Mouse (Mus musculus): ENCODE data around the gene Sept9. TPM values are rescaled to one million over a fixed set of nuclear protein-coding genes. Genes with fewer than 3 reads are reported as not detected.

The Sept9 gene
- polyA plus RNA-seq, 1 experiment from 2014 or later: 149 TPM

GRCm38 (mm10) chr11:117354107-117354506 is 154.6 kb downstream of the Sept9 start:
- Histone ChIP-seq H3K27me3 (ENCODE audit: insufficient read depth, low read length) (no peaks in the 10 kb centered on the region), H3K27ac (ENCODE audit: low read depth) (no peak overlapping the region), H3K9me3 (ENCODE audit: low read depth, low read length) (no peaks in the 10 kb centered on the region), H3K4me3 (ENCODE audit: low read depth, low read length) (no peak overlapping the region), H3K4me2 (no peak overlapping the region), H3K4me1 (ENCODE audit: insufficient read depth) (peaks cover 10% of the 10 kb centered on the region), H3K36me3 (ENCODE audit: insufficient read depth) (peaks cover 80% of the 10 kb centered on the region), H3K9ac (no peak overlapping the region)
- TF ChIP-seq CTCF (IDR thresholded peaks at IDR 0.05; ENCODE audit: low read depth): no peak
- no peak for DNase-seq
- no peak for ATAC-seq (ENCODE audit: insufficient read depth)
- 81% methylated on average over 4 of the region's 4 CpGs for WGBS

GRCm38 (mm10) chr11:117356937-117357336 is 157.5 kb downstream of the Sept9 start:
- no peak overlapping the region for H3K4me2 ChIP-seq
- ATAC-seq (ENCODE audit: insufficient read depth) (no peak), DNase-seq (no peak)
- no peak overlapping the region for H3K9ac ChIP-seq
- H3K4me1 ChIP-seq (ENCODE audit: insufficient read depth): no peaks in the 10 kb centered on the region
- no peak overlapping the region for H3K4me3 ChIP-seq (ENCODE audit: low read depth, low read length)
- no peaks in the 10 kb centered on the region for H3K27me3 ChIP-seq (ENCODE audit: insufficient read depth, low read length)
- TF ChIP-seq CTCF (IDR thresholded peaks at IDR 0.05; ENCODE audit: low read depth): no peak
- peaks cover 94% of the 10 kb centered on the region for H3K36me3 ChIP-seq (ENCODE audit: insufficient read depth)
- no peak overlapping the region for H3K27ac ChIP-seq (ENCODE audit: low read depth)
- WGBS: 62% methylated on average over 3 of the region's 3 CpGs
- H3K9me3 ChIP-seq (ENCODE audit: low read depth, low read length): no peaks in the 10 kb centered on the region

- ATAC-seq (ENCODE audit: insufficient read depth): peak; percentile 76
Measured at GRCm38 (mm10) chr11:117357916-117358639, 158.6 kb downstream of the Sept9 start.

GRCm38 (mm10) chr11:117359161-117359560 is 159.7 kb downstream of the Sept9 start:
- H3K36me3 ChIP-seq (ENCODE audit: insufficient read depth): peaks cover 84% of the 10 kb centered on the region
- WGBS: 61% methylated on average over 10 of the region's 10 CpGs
- H3K27ac ChIP-seq (ENCODE audit: low read depth): no peak overlapping the region

More at GRCm38 (mm10) chr11:117357916-117358639, 158.6 kb downstream of the Sept9 start:
- peak; percentile 100 for TF ChIP-seq CTCF (IDR thresholded peaks at IDR 0.05; ENCODE audit: low read depth)
- H3K9me3 ChIP-seq (ENCODE audit: low read depth, low read length): no peaks in the 10 kb centered on the region
- H3K27me3 ChIP-seq (ENCODE audit: insufficient read depth, low read length): no peaks in the 10 kb centered on the region
- 35% methylated on average over 8 of the region's 8 CpGs for WGBS
- no peak overlapping the region for H3K4me3 ChIP-seq (ENCODE audit: low read depth, low read length)
- no peak overlapping the region for H3K4me2 ChIP-seq
- H3K27ac ChIP-seq (ENCODE audit: low read depth): no peak overlapping the region
- H3K9ac ChIP-seq: no peak overlapping the region
- H3K36me3 ChIP-seq (ENCODE audit: insufficient read depth): peaks cover 93% of the 10 kb centered on the region
- DNase-seq: peak; percentile 100
- H3K4me1 ChIP-seq (ENCODE audit: insufficient read depth): no peaks in the 10 kb centered on the region

GRCm38 (mm10) chr11:117359870-117360269 is 160.4 kb downstream of the Sept9 start:
- no peak for ATAC-seq (ENCODE audit: insufficient read depth)

More at GRCm38 (mm10) chr11:117359161-117359560, 159.7 kb downstream of the Sept9 start:
- DNase-seq (peak; percentile 58), ATAC-seq (ENCODE audit: insufficient read depth) (no peak)
- Histone ChIP-seq H3K9me3 (ENCODE audit: low read depth, low read length) (no peaks in the 10 kb centered on the region), H3K4me1 (ENCODE audit: insufficient read depth) (no peaks in the 10 kb centered on the region), H3K4me3 (ENCODE audit: low read depth, low read length) (no peak overlapping the region), H3K27me3 (ENCODE audit: insufficient read depth, low read length) (no peaks in the 10 kb centered on the region), H3K4me2 (no peak overlapping the region), H3K9ac (no peak overlapping the region)
- TF ChIP-seq CTCF (IDR thresholded peaks at IDR 0.05; ENCODE audit: low read depth): no peak

GRCm38 (mm10) chr11:117360561-117360960 is 161.1 kb downstream of the Sept9 start:
- no peak overlapping the region for H3K4me3 ChIP-seq (ENCODE audit: low read depth, low read length)
- H3K36me3 ChIP-seq (ENCODE audit: insufficient read depth): peaks cover 70% of the 10 kb centered on the region
- no peaks in the 10 kb centered on the region for H3K9me3 ChIP-seq (ENCODE audit: low read depth, low read length)
- H3K27ac ChIP-seq (ENCODE audit: low read depth): no peak overlapping the region
- no peak for DNase-seq
- WGBS: 71% methylated on average over 7 of the region's 7 CpGs
- H3K27me3 ChIP-seq (ENCODE audit: insufficient read depth, low read length): no peaks in the 10 kb centered on the region
- no peak overlapping the region for H3K9ac ChIP-seq
- H3K4me2 ChIP-seq: no peak overlapping the region
- no peak for ATAC-seq (ENCODE audit: insufficient read depth)
- no peaks in the 10 kb centered on the region for H3K4me1 ChIP-seq (ENCODE audit: insufficient read depth)
- no peak for TF ChIP-seq CTCF (IDR thresholded peaks at IDR 0.05; ENCODE audit: low read depth)

More at GRCm38 (mm10) chr11:117359870-117360269, 160.4 kb downstream of the Sept9 start:
- Histone ChIP-seq H3K9ac (no peak overlapping the region), H3K27ac (ENCODE audit: low read depth) (no peak overlapping the region), H3K4me2 (no peak overlapping the region), H3K9me3 (ENCODE audit: low read depth, low read length) (no peaks in the 10 kb centered on the region), H3K4me3 (ENCODE audit: low read depth, low read length) (no peak overlapping the region), H3K27me3 (ENCODE audit: insufficient read depth, low read length) (no peaks in the 10 kb centered on the region), H3K4me1 (ENCODE audit: insufficient read depth) (no peaks in the 10 kb centered on the region), H3K36me3 (ENCODE audit: insufficient read depth) (peaks cover 77% of the 10 kb centered on the region)
- 59% methylated on average over 5 of the region's 5 CpGs for WGBS
- peak; percentile 87 for DNase-seq
- TF ChIP-seq CTCF (IDR thresholded peaks at IDR 0.05; ENCODE audit: low read depth): peak; percentile 95

- no peak overlapping the region for H3K27ac ChIP-seq (ENCODE audit: low read depth)
- H3K4me3 ChIP-seq (ENCODE audit: low read depth, low read length): no peak overlapping the region
- H3K36me3 ChIP-seq (ENCODE audit: insufficient read depth): peaks cover 52% of the 10 kb centered on the region
- H3K4me2 ChIP-seq: no peak overlapping the region
- ATAC-seq (ENCODE audit: insufficient read depth): no peak
- DNase-seq: no peak
- no peaks in the 10 kb centered on the region for H3K27me3 ChIP-seq (ENCODE audit: insufficient read depth, low read length)
- 88% methylated on average over 2 of the region's 2 CpGs for WGBS
- H3K4me1 ChIP-seq (ENCODE audit: insufficient read depth): no peaks in the 10 kb centered on the region
- peak; percentile 43 for TF ChIP-seq CTCF (IDR thresholded peaks at IDR 0.05; ENCODE audit: low read depth)
- no peaks in the 10 kb centered on the region for H3K9me3 ChIP-seq (ENCODE audit: low read depth, low read length)
- no peak overlapping the region for H3K9ac ChIP-seq
Measured at GRCm38 (mm10) chr11:117362307-117362706, 162.8 kb downstream of the Sept9 start.
